8 mouse cellular contexts compared by ENCODE assay signal in the genomic region with DNA sequence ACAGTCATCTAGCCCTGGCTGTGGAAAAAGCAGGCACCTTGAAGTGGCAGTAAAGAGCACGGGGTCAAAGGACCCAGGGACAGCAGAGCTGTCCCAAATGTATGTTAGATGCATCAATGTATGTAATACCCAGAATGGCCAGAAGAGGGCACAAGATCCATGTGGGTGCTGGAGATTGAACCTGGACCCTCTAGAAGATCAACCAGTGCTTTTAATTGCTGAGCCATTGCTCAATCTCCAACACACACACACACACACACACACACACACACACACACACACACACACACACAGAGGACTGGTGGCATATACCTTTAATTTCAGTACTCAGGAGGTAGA. TPM values are rescaled to one million over a fixed set of nuclear protein-coding genes. Genes with fewer than 3 reads are reported as not detected.
DNase-seq lines count a peak whose midpoint lies in the region; ATAC-seq and TF ChIP-seq lines count a peak whose summit lies in the region.

No protein-coding gene starts in this region.

- no peak overlapping the region for H3K27ac ChIP-seq in heart, embryonic 12.5 days (ENCODE audit: poor library complexity, severe bottlenecking)
- H3K27ac ChIP-seq in cortical plate, adult 2 months (ENCODE audit: insufficient read depth, low read length): no peak overlapping the region

- TF ChIP-seq POLR2A in cortical plate, adult 2 months (IDR thresholded peaks at IDR 0.05; ENCODE audit: extremely low read depth, insufficient read depth, low read length): no peak

- intact Hi-C loops in heart, postnatal 10 days (cut with DNase I): no loop called here

- no peaks in the 10 kb centered on the region for H3K9me3 ChIP-seq in heart, embryonic 12.5 days (replicated peaks)

- H3K4me2 ChIP-seq in heart, embryonic 12.5 days: no peak overlapping the region

- peak; percentile 45 for TF ChIP-seq CTCF in cortical plate, adult 2 months (IDR thresholded peaks at IDR 0.05; ENCODE audit: extremely low read depth, insufficient read depth, low read length)

- H3K9ac ChIP-seq in heart, embryonic 12.5 days: no peak overlapping the region

- DNase-seq in heart, postnatal 10 days: peak; percentile 39 to 61
- DNase-seq in spleen, postnatal 4 days (ENCODE audit: low spot score in 2 of 2): peak; percentile 37 to 73
- no peak for DNase-seq in spleen, adult 18-20 months
- DNase-seq in left cerebral cortex, adult 8-10 months (ENCODE audit: low spot score in 2 of 2): no peak
- no peak for DNase-seq in layer of hippocampus, postnatal 25 days (ENCODE audit: extremely low spot score in 1 of 2, low spot score in 1 of 2)

- no peak overlapping the region for H3K4me3 ChIP-seq in heart, embryonic 12.5 days
- no peak overlapping the region for H3K4me3 ChIP-seq in cortical plate, adult 2 months (ENCODE audit: insufficient read depth, low read length)

- ATAC-seq in heart, embryonic 12.5 days (ENCODE audit: insufficient number of reproducible peaks, low FRiP score): no peak
- ATAC-seq in monocyte, adult 5-6 weeks (replicated peaks; ENCODE audit: insufficient number of reproducible peaks, low FRiP score, low TSS enrichment, poor library complexity, severe bottlenecking): 0 out of 2 replicates have a peak, but pooled peaks have one; percentile 61

- no peaks in the 10 kb centered on the region for H3K27me3 ChIP-seq in heart, embryonic 12.5 days (replicated peaks)

- H3K4me1 ChIP-seq in heart, embryonic 12.5 days (replicated peaks): peaks cover 5% of the 10 kb centered on the region
- no peaks in the 10 kb centered on the region for H3K4me1 ChIP-seq in cortical plate, adult 2 months (ENCODE audit: control insufficient read depth, insufficient read depth, low read length)

- H3K36me3 ChIP-seq in heart, embryonic 12.5 days: no peaks in the 10 kb centered on the region

- WGBS in heart, embryonic 12.5 days: 24% methylated on average over 1 of the region's 1 CpGs

RNA-seq across cellular contexts. Expression of gene Sccpdh, which starts 34.6 kb away (rescaled TPM):
- 10 to 100 TPM; 68.9 to 70.8 TPM for total RNA-seq in heart, postnatal 10 days (2021)
- polyA plus RNA-seq in heart, embryonic 12.5 days (2016; fragmentation: Nextera tagmentation; extraction: Ambion mirVana): 86.9 and 91.4 TPM in 2 replicates
- 66.9 and 75.0 TPM in 2 replicates for polyA plus RNA-seq in cortical plate, adult 2 months (2012; rRNA removed)
- total RNA-seq in monocyte, adult 5-6 weeks (2017): 10.1 to 18.2 TPM (median 15.0 TPM) in 3 replicates
- 10 to 100 TPM; 65.4 to 75.6 (median 71.6) TPM for total RNA-seq in left cerebral cortex, adult 8-10 months (2022)
- total RNA-seq in layer of hippocampus, postnatal 25 days (2021): 10 to 100 TPM; 60.1 to 68.5 TPM

Comparison
In these comparisons a context has a peak if more than half of its experiments do, and no peak if none do; other contexts are left out.
1. DNase-seq: peak in heart, postnatal 10 days (2 of 2) and spleen, postnatal 4 days (2 of 2); none in spleen, adult 18-20 months (0 of 2), left cerebral cortex, adult 8-10 months (0 of 2) and layer of hippocampus, postnatal 25 days (0 of 2).